Mouse (Mus musculus) ES-E14 (cell line): ENCODE data around the gene Mpp2. TPM values are rescaled to one million over a fixed set of nuclear protein-coding genes. Genes with fewer than 3 reads are reported as not detected.

Experiments
- DNase-seq: peaks from one replicate; pipeline ENCODE4 v3.0.0-alpha.2; 2013; ENCODE audit warnings: low read depth, low spot score
- H3K27ac ChIP-seq: 2 replicates; pipeline ENCODE4 v1.5.1; 2012; ENCODE audit warnings: low read depth, mild to moderate bottlenecking, low read length, moderate library complexity, mixed read lengths; ENCODE audit not compliant: poor library complexity, insufficient read depth, severe bottlenecking
- H3K36me3 ChIP-seq: 2 replicates; pipeline ENCODE4 v1.6.1; 2012; ENCODE audit warnings: mild to moderate bottlenecking, low read length, moderate library complexity, mixed read lengths; ENCODE audit not compliant: control insufficient read depth, poor library complexity, insufficient read depth, severe bottlenecking
- H3K4me1 ChIP-seq, 2 experiments: fragments of 150-350 bp in 1 of 2; sonication (generic) in 1 of 2; 2 replicates each; pipeline ENCODE4 v1.6.1; 2012; ENCODE audit warnings: low read length in 2 of 2, mild to moderate bottlenecking in 1 of 2, mixed read lengths in 1 of 2; ENCODE audit not compliant: control insufficient read depth in 2 of 2, insufficient read depth in 2 of 2, poor library complexity in 1 of 2
- H3K4me3 ChIP-seq, 2 experiments: fragments of 150-350 bp in 1 of 2; sonication (generic) in 1 of 2; 2 replicates each; pipeline ENCODE4 v1.5.1; 2012; ENCODE audit warnings: low read length in 2 of 2, low read depth in 1 of 2, mild to moderate bottlenecking in 1 of 2, mixed read lengths in 1 of 2; ENCODE audit not compliant: insufficient read depth in 1 of 2, poor library complexity in 1 of 2, severe bottlenecking in 1 of 2
- H3K9ac ChIP-seq: 2 replicates; pipeline ENCODE4 v1.6.1; 2012; ENCODE audit warnings: low read depth, mild to moderate bottlenecking, low read length, mixed read lengths; ENCODE audit not compliant: poor library complexity, insufficient read depth, severe bottlenecking
- H3K9me3 ChIP-seq: fragments of 150-350 bp; sonication (generic); 2 replicates; pipeline ENCODE4 v1.6.1; 2012; ENCODE audit warnings: low read depth, mild to moderate bottlenecking, low read length; ENCODE audit not compliant: control insufficient read depth, insufficient read depth
- CHD2 ChIP-seq: IDR thresholded peaks from 2 replicates; pipeline ENCODE4 v1.6.1; 2014; ENCODE audit warnings: mild to moderate bottlenecking, low read depth, low read length, inconsistent platforms
- HCFC1 ChIP-seq: IDR thresholded peaks from 2 replicates; pipeline ENCODE4 v1.6.1; 2012; ENCODE audit warnings: low read length, inconsistent platforms, borderline replicate concordance; ENCODE audit not compliant: insufficient read depth
- MAFK ChIP-seq: IDR thresholded peaks from 2 replicates; pipeline ENCODE4 v1.6.1; 2014; ENCODE audit warnings: mild to moderate bottlenecking, low read depth, low read length, inconsistent platforms; ENCODE audit not compliant: insufficient read depth
- ZC3H11A ChIP-seq: IDR thresholded peaks from 2 replicates; pipeline ENCODE4 v1.6.1; 2012; ENCODE audit warnings: low read depth, mild to moderate bottlenecking, inconsistent platforms, low read length, borderline replicate concordance
- ZNF384 ChIP-seq: IDR thresholded peaks from 2 replicates; pipeline ENCODE4 v1.6.1; 2012; ENCODE audit warnings: low read depth, low read length, inconsistent platforms
- in situ Hi-C, 2 experiments: fragments of 600-800 bp; cut with MboI; formaldehyde crosslinking; loops; one replicate each; pipeline ENCODE4 v1.15.1; 2025; ENCODE audit warnings: low sequenced_read_pairs in 2 of 2, inconsistent platforms in 1 of 2; ENCODE audit not compliant: unreplicated experiment in 2 of 2
- total RNA-seq: library from RNA; depleted of rRNA; stranded (reverse); fragments of 300-350 nt; gene quantifications from 2 replicates; pipeline ENCODE4 v1.2.3, GENCODE M21; 2012

Mpp2 gene
- total RNA-seq, 1 experiment: 0.94 TPM

DNA sequence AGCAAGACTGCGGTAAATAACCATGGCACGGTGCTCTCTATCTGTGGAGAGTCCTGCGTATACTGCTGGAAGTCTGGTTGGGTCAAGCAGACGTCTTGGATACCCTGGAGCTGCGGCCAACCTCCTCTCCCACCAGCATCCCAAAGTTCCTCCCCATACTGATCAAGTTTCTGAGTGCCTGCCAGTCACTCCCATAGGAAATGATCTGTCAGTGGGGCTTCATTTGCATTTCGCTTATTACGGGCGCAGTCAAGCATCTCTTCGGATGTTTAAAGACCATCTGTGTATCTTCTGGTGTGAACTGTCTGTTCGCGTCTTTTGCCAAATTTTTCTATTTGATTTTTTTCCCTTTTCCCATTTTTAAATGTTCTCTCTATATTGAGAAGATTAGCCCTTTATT is 18.7 kb downstream of the Mpp2 start:
- no peak for TF ChIP-seq CHD2
- no peak for TF ChIP-seq HCFC1
- no peak for TF ChIP-seq ZNF384
- no peak for TF ChIP-seq ZC3H11A
- no peak for TF ChIP-seq MAFK
- H3K9me3 ChIP-seq: no peaks in the 10 kb centered on the region
- H3K27ac ChIP-seq: no peak overlapping the region
- no peak overlapping the region for H3K4me3 ChIP-seq
- no peaks in the 10 kb centered on the region for H3K36me3 ChIP-seq
- H3K9ac ChIP-seq: no peak overlapping the region
- peaks cover 0 to 2% of the 10 kb centered on the region in 2 experiments; a peak in 2 of 4 replicates for H3K4me1 ChIP-seq
- in situ Hi-C loops: no loop called here
- DNase-seq: no peak

DNA sequence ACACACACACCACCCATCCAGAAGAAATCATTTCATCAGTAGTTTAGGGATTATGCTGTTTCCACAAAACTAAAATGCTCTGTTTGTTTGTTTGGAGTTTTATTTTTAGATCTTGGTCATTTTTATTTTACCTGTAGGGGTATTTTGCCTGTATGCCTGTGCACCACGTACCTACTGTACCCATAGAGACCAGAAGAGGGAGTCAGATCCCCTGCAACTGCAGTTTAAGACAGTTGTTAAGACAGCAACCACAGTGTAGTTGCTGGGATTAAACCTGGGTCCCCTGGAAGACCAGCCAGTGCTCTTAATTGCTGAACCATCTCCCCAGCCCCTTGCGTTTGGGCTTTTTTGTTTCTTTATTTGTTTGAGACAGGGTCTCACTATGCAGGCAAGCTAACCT is 19.3 kb downstream of the Mpp2 start:
- in situ Hi-C loops: no loop called here
- Histone ChIP-seq H3K9ac (no peak overlapping the region), H3K36me3 (no peaks in the 10 kb centered on the region), H3K4me3 (no peak overlapping the region), H3K4me1 (peaks cover 0 to 2% of the 10 kb centered on the region in 2 experiments; a peak in 2 of 4 replicates), H3K27ac (no peak overlapping the region), H3K9me3 (no peaks in the 10 kb centered on the region)
- TF ChIP-seq CHD2 (no peak), ZC3H11A (0 out of 2 replicates have a peak, but pooled peaks have one; percentile 15)
- DNase-seq: no peak

DNA sequence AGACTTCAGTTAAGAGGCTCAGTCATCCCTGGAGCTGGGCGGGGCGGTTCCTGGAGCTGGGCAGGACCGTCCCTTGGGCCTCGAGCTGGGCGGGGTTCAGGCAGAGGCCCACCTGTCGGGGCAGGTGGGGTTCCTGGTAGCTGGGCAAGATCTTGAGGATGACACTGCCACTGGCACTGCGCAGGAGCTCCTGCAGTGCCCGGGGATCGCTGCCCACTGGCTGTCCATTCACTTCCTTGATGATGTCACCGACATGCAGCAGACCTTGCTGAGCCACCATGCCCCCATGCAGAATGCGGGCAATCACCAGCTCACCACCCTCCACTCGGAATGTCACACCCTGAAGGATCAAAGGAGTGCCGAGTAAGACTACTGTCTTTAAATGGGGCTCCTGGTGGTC is 25.2 kb downstream of the Mpp2 start:
- no peak for DNase-seq
- Histone ChIP-seq H3K27ac (no peak overlapping the region), H3K4me1 (peaks cover 0 to 2% of the 10 kb centered on the region in 2 experiments; a peak in 1 of 4 replicates), H3K36me3 (no peaks in the 10 kb centered on the region), H3K9ac (no peak overlapping the region), H3K9me3 (no peaks in the 10 kb centered on the region), H3K4me3 (no peak overlapping the region)
- TF ChIP-seq CHD2 (no peak), MAFK (no peak), ZNF384 (no peak), ZC3H11A (no peak), HCFC1 (no peak)
- in situ Hi-C loops: no loop called here

DNA sequence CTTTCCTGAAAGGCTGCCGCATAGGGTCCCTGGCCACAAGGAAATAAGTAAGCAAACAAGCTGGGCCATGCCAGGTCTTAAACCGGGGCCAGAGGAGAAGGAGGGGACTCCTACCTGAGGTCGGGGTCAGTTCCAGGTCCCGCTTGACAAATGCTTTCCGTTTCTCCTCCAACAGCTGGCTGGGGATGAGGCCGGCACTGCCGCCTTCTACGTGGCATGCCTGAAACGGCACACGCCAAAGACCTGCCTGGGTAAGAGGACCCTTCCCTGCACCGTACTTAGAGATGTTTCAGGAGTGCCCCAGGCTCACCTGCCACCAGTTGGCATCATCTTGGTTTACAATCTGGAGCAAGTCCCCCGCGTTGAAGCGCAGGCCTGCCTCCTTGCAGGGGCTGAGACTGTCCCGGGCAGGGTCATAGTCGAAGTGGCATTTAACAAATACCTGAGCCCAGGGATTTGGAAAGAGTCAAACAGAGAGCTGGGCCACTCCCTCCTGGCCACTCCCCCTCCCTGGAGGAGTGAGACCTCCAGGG is 26.3 kb downstream of the Mpp2 start:
- no peak overlapping the region for H3K27ac ChIP-seq
- H3K4me1 ChIP-seq: peaks cover 0 to 2% of the 10 kb centered on the region in 2 experiments; a peak in 1 of 4 replicates
- no peaks in the 10 kb centered on the region for H3K9me3 ChIP-seq
- H3K4me3 ChIP-seq: no peak overlapping the region; a peak in 1 of 4 replicates
- DNase-seq: no peak
- H3K9ac ChIP-seq: no peak overlapping the region
- H3K36me3 ChIP-seq: no peaks in the 10 kb centered on the region
- no peak for TF ChIP-seq ZNF384
- no peak for TF ChIP-seq HCFC1
- no peak for TF ChIP-seq CHD2
- no peak for TF ChIP-seq MAFK
- TF ChIP-seq ZC3H11A: no peak
- in situ Hi-C loops: no loop called here

DNA sequence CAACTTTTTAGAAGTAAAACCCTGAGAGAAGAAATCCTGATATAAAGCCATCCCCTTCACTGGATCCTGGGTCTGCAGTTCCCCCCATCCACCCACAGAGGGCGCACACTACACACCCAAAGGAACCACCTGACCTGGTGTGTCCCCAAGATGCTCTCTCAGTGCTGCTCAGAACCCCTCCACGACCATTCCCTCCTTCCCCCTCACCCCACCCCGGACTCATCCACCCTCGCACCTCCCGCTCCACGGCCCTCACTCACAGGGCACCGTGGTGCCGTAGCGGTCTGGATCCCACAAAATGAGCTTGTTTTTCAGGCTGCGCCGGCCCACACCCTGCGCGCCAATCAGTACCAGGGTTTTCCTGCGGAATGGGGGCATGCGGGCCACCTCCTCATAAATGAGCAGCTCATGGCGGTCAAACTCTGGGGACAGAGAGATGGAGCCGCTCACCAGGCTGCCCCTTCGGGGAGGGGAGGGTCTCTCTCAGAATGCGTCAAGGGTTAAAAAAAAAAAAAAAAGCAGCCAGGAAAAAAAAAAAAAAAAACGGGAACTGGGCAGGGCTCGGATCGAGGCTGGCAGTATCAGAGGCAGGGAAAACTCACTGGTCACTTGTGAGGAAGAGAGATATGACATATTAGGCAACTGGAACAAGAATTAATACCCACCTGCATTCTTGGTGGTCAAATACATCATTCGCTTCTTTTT is 26.9 kb downstream of the Mpp2 start:
- no peak for TF ChIP-seq MAFK
- TF ChIP-seq ZC3H11A: 0 out of 2 replicates have a peak, but pooled peaks have one; percentile 23
- TF ChIP-seq CHD2: no peak
- TF ChIP-seq ZNF384: peak; percentile 94; the same call in 1 of the 2 replicates
- TF ChIP-seq HCFC1: no peak; the same call in 1 of the 2 replicates
- DNase-seq: peak; percentile 61
- no peak overlapping the region for H3K27ac ChIP-seq
- peak overlapping the region; percentile 52 for H3K9ac ChIP-seq
- in situ Hi-C loops: no loop called here
- H3K4me3 ChIP-seq: peak overlapping the region; percentile 51 to 57
- no peaks in the 10 kb centered on the region for H3K9me3 ChIP-seq
- H3K36me3 ChIP-seq: no peaks in the 10 kb centered on the region
- peaks cover 0 to 2% of the 10 kb centered on the region in 2 experiments; a peak in 1 of 4 replicates for H3K4me1 ChIP-seq
